Mouse (Mus musculus) regulatory T cell (primary cell): ENCODE results near the gene Sh3kbp1.

Experiments used
- in situ Hi-C: fragments of 300-600 bp; cut with MboI, MseI; formaldehyde crosslinking; loops from one replicate; pipeline ENCODE4 v1.15.1; 2025; ENCODE audit warnings: high pct_unique_total_duplicates

Sh3kbp1 gene

GRCm38 (mm10) chrX:159677585-159678319, 50.7 kb downstream of the Sh3kbp1 start:
- in situ Hi-C loops: no loop called here

- in situ Hi-C loops: no loop called here
These were observed 51.3 kb downstream of the Sh3kbp1 start for GRCm38 (mm10) chrX:159678320-159678835.

GRCm38 (mm10) chrX:159685521-159685920, 58.4 kb downstream of the Sh3kbp1 start:
- in situ Hi-C loops: no loop called here

GRCm38 (mm10) chrX:159686850-159687249, 59.8 kb downstream of the Sh3kbp1 start:
- in situ Hi-C loops: no loop called here

GRCm38 (mm10) chrX:159688698-159689097, 61.6 kb downstream of the Sh3kbp1 start:
- in situ Hi-C loops: no loop called here

GRCm38 (mm10) chrX:159689785-159690416, 62.8 kb downstream of the Sh3kbp1 start:
- in situ Hi-C loops: no loop called here

- in situ Hi-C loops: no loop called here
These were observed 66.1 kb downstream of the Sh3kbp1 start for GRCm38 (mm10) chrX:159693126-159693525.

- in situ Hi-C loops: no loop called here
These were observed 69.5 kb downstream of the Sh3kbp1 start for GRCm38 (mm10) chrX:159696545-159696944.

GRCm38 (mm10) chrX:159697030-159697454, 70.0 kb downstream of the Sh3kbp1 start:
- in situ Hi-C loops: no loop called here

GRCm38 (mm10) chrX:159702850-159703249, 75.8 kb downstream of the Sh3kbp1 start:
- in situ Hi-C loops: no loop called here

GRCm38 (mm10) chrX:159704381-159705004, 77.4 kb downstream of the Sh3kbp1 start:
- in situ Hi-C loops: no loop called here

- in situ Hi-C loops: no loop called here
These were observed 78.3 kb downstream of the Sh3kbp1 start for GRCm38 (mm10) chrX:159705412-159705811.

- in situ Hi-C loops: no loop called here
These were observed 81.2 kb downstream of the Sh3kbp1 start for GRCm38 (mm10) chrX:159708076-159708830.

- in situ Hi-C loops: no loop called here
These were observed 82.2 kb downstream of the Sh3kbp1 start for GRCm38 (mm10) chrX:159709296-159709695.

- in situ Hi-C loops: no loop called here
These were observed 84.3 kb downstream of the Sh3kbp1 start for GRCm38 (mm10) chrX:159711070-159712029.

- in situ Hi-C loops: no loop called here
These were observed 86.1 kb downstream of the Sh3kbp1 start for GRCm38 (mm10) chrX:159713191-159713590.

- in situ Hi-C loops: loop anchor here (5.0 kb wide), 1 partner anchor 94 kb away; the partner anchor contains the start of gene Sh3kbp1
These were observed 94.3 kb downstream of the Sh3kbp1 start for GRCm38 (mm10) chrX:159721390-159721789.

- in situ Hi-C loops: loop anchor here (25.0 kb wide), 1 partner anchor 469 kb away; no protein-coding TSS in a partner anchor
These were observed 104.3 kb downstream of the Sh3kbp1 start for GRCm38 (mm10) chrX:159731421-159731820.

GRCm38 (mm10) chrX:159732845-159733244, 105.8 kb downstream of the Sh3kbp1 start:
- in situ Hi-C loops: loop anchor here (25.0 kb wide), 1 partner anchor 471 kb away; no protein-coding TSS in a partner anchor

GRCm38 (mm10) chrX:159733948-159734347, 106.9 kb downstream of the Sh3kbp1 start:
- in situ Hi-C loops: loop anchor here (25.0 kb wide), 1 partner anchor 472 kb away; no protein-coding TSS in a partner anchor
